Mouse (Mus musculus) right cerebral cortex, adult 18-20 months (tissue): ENCODE measurements around the gene Rbp1.

Experiments used
- DNase-seq: peaks from one replicate; pipeline ENCODE4 v3.0.0; 2022; ENCODE audit warnings: mixed read lengths

Gene Rbp1

DNA sequence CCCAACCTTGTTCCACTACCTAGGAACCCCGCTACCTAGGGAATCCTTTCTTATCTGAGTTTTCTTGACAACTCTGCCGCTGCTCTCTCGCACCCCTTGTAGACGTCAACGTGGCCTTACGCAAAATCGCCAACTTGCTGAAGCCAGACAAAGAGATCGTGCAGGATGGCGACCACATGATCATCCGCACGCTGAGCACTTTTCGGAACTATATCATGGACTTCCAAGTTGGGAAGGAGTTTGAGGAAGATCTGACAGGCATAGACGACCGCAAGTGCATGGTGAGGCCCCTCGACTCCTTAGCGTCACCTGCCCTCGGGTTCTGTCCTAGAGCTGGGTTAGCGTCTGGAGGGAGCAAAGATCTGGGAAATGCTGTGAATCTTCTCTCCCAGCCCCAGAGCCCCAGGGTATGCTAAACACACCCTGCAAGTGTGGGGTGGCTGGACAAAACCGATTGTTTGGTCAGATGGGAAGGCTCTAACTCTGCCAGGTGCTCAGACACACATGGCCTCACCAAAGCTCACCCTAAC is 2.7 kb downstream of the Rbp1 start:
- no peak for DNase-seq

DNA sequence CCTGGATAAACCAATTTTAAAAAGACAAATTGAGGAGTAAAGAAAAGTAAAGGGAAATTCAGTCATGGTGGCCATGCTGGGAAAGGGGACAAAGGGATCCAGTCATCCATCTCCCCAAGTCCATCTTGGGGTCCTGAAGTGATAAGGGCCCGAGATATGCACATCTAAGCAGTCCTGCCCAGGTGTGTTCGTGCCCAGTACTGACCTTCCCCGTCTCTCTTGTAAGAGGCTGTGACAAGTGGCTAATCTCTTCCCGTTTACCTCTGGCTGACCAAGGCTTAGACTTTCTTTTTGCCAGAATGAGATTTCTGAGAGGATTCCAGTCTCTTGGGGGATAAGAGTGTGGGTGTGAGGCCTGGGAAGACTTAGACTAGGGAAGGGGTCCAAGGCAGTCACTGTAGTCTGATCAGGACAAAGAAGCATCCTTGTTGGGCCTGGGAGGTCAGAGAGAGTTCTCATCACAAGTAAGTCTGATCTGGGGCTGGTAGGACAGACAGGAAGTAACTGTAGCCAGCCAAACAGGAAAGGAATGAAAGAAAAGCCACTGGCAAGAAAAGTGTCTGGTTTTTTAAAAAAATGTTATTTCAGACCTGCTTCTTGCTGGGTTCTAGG is 5.3 kb downstream of the Rbp1 start:
- DNase-seq = no peak

DNA sequence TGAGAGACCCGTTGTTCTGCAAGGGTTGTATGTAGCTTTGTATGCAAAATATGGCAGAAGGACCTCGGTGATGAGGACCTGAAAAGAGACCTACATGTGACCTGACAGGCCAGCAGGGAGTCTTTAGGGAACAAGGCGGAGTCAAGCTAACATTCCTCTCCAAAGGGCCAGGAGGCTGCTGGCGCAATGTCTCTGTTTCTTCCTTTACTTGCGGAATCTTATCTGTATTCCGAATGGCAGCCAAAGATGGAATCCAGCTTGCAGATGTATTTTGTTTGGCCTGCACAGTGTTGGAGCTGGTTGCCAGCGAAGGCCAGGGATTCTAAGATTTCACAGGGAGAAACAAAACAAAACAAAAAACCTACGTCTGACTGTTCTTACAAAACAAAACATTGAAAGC is 6.0 kb downstream of the Rbp1 start:
- no peak for DNase-seq

GRCm38 (mm10) chr9:98429806-98430205 is 7.0 kb downstream of the Rbp1 start:
- no peak for DNase-seq

DNA sequence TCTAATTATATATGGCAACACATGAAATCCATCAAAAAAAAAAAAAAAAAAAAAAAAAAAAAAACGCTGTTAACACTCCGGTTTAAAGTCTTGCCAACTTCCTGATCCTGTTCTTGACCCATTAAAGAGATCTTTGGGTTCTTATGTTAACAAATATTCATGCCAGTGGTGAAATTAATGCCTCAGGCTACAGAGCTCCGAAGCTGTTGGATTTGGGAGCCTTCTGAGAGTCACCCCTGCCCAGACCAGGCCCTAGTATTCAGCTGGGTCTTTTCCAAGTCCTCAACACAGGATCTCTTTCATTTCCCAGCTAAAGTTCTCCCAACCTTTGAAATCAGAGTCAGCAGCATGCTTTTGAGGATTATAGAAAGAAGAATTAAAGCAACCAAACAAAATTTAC is 7.8 kb downstream of the Rbp1 start:
- DNase-seq = no peak

DNA sequence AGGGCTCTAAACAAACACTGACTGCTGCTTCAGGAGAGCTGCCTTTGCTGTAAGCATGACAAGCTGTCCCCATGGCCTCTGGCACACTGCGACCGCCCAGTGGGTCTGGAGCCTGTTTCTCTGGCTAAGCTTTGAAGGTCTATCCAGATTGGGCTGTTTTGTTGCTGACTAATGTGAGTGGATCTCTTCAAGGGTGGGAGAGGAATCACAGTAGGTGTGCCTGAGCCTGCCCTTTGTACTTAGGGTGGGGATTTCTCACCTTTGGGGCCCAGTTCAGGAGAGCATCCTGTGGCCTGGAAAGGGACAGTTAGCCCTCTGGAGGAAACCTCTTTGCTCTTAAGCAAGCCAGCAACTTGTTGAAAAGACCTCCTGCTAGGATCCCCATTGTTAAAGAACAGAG is 10.3 kb downstream of the Rbp1 start:
- no peak for DNase-seq

DNA sequence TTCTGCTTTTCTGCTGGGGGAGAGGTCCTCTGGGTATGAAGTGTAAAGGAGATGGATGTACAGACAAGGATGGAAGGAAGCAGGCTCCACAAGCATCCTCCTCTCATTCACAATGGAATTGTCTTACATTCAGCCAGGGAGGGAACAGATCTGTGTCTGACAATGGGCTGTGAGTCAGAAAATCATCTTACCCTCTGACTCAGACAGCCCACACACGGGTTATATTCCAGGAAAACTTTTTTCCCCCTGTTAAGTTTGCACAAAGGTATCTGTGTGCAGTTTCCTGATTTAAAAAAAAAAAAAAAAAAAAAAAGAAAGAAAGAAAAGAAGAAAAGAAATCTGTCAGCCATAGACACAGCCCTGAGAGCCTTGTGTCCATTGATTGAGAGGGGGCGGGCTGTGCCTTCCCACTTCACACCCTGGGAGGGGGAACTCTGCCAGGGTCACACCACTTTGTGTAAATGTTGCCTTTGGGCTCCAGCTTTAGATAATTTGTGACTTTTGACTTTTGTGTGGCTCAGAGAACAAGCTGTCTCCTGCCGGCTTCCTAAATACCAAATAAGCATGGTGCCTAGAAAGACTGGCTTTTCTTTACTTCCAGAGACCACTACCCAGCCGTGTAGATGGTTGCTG is 11.3 kb downstream of the Rbp1 start:
- DNase-seq = no peak

- no peak for DNase-seq
Observed at GRCm38 (mm10) chr9:98437819-98438218, 15.1 kb downstream of the Rbp1 start.

- no peak for DNase-seq
Observed at GRCm38 (mm10) chr9:98439091-98439490, 16.3 kb downstream of the Rbp1 start.

DNA sequence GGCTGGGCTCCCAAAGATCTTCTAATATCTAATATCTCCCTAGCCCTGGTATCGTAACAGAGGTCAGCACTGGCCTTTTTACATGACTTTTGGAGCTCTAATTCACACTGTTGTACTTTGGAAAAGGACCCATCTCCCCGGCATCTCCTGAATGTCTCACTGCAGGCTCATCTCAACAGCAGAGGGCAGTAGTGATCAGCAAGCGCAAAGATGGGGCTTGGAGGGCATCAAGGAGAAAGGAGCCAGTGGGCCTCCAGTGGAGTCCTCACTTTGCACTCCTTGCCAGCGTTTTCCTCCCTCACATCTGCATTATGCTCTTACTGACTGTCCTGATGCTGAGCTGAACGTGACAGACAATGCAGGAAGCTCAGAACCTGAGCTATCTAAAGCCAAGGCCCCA is 19.9 kb downstream of the Rbp1 start:
- DNase-seq = no peak

- no peak for DNase-seq
Observed at GRCm38 (mm10) chr9:98445359-98446149, 22.8 kb downstream of the Rbp1 start.

DNA sequence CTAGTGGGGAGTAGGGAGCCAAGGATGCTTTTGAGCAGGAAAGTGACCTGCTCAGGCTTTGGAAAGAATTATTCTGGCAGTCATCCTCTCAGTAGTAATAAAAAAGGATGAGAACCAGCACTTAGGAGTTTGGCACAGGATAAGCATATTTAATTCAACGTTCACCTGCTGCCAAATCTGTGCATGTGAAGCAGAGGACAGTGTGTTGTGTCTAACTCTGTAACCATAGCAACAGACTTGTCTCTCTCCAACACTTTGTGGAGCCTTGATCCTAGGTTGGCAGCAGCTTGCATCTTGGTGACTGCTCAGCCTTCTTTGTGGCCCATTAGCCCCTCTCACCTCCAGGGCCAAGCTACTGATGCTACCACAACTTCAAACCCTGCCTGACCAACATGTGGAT is 28.2 kb downstream of the Rbp1 start:
- no peak for DNase-seq

DNA sequence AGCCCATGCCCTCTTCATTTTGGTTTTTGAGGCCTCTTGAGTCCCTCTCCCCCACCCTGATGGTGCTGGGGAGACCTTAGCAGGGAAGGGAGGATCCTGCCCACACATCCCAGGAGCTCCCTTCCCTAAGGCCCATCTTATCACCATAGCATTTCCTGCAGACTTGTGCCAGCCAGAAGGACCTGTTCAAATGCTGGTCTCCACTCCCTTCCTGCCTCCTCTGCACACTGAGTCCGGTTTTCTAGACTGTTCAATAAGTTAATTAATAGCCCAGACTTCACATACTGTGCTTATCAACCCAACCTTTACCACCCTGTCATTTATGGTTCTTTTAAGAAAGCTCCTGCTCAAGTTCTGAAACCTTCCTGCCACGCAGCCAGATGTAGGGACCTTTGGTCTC is 43.9 kb downstream of the Rbp1 start:
- DNase-seq = no peak

DNA sequence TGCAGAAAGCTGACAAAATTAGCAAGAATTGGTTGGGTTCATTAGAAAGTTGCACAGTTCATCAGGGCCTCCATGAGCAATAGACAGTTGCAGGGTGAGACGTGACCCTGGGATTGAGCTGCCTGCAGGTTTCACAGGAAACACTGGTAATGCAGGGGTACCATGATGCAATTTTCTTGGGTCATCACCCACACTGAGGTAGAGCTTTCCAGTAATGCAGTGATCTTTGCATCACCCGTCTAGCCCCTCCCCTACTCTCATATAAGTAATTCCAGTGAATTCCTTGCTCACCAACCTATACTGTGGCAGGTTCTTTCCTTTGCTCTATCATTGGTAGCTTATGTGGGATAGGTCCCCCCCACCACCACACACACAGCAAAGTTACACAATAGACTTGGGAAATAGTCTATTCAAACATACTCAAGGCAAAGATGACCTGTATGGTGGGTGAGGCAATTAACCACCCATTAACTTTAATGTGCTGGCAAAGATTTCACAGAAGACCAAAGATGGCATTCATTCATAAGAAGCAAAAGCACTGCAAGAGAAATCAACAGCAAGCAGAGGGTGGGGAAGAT is 57.5 kb downstream of the Rbp1 start:
- no peak for DNase-seq

- DNase-seq = no peak
Observed at GRCm38 (mm10) chr9:98482256-98482655, 59.5 kb downstream of the Rbp1 start.

- no peak for DNase-seq
Observed at GRCm38 (mm10) chr9:98485020-98485419, 62.3 kb downstream of the Rbp1 start.

GRCm38 (mm10) chr9:98485815-98486214 is 63.1 kb downstream of the Rbp1 start, which contains the start of gene Rbp2:
TSS of gene Rbp2 (plus strand) at chr9:98486115.
- DNase-seq = no peak

DNA sequence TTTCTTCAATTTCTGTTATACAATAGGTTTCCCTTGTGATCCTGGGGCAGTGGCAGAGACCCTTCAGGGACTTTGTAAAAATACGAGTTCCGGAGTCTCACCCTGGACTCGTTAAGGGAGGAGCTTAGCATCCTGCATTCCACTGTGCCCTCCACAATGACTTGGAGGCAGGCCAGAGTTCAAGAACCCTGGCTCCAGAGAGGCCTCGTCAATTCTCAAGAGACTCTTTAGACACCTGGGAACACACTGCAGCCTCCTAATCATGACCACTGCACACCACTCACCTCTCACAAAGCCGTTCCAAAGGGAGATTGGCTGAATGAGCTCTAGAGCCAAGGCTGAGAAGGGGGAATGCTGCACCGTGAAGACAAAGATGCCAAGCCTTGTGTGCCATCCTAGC is 64.5 kb downstream of the Rbp1 start:
- DNase-seq = no peak

DNA sequence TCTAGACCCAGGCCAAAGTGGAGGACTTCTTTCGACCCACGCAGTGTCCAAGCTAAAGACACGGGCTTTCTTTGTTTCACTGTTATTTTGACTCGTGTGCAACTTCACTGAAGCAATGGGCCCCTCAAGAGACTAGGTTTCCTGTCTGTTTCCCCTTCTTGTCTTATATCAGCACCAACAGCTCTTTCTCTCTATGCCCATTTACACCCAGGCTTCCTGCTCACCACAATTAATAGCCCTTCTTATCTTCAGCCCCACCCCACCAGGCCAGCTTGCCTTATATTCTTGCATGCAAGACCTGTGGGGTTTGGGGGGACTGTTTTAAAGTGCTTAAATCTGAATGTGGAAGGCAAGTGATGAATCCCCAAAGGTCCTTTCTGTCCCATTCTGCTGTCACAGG is 66.8 kb downstream of the Rbp1 start:
- DNase-seq = no peak

DNA sequence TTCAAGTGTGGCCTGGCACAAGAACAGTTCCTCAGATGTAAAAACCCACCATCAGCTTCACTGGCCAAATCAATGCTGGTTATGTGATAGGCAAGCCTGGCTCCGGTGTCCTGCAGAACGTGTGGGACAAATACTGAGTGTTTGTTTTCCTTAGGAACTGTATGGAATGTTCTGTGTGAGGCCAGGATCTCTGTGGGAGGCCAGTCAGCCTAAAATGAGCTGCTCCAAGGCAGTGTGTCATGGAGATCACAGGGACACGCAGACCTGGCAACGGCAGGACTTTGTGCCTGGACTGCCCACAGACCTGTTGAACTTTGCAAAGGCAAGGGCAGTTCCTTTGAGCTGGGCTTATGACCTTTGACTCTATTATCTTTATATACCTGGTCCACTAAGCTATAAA is 67.4 kb downstream of the Rbp1 start:
- DNase-seq = no peak

- no peak for DNase-seq
Observed at GRCm38 (mm10) chr9:98491071-98491470, 68.3 kb downstream of the Rbp1 start.

GRCm38 (mm10) chr9:98492212-98492611 is 69.5 kb downstream of the Rbp1 start:
- DNase-seq = no peak

DNA sequence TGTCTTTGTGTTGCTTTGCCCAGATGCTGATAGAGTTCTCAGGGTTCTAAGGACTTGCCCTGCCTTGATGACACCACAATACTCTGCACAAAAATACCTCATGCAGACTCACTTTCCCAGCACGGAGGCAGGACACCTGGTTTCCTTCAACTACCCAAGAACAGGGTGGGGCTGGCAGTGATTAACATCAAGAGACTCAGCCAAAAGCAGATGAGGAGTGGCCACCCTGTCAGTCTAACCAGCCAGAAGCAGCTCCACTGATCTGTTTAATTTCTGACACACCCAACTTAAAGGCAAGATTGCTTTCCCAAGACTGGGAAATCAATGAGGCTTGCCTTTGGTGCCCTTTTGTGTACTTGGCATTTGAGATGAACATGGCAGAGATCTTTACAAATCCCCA is 70.1 kb downstream of the Rbp1 start:
- no peak for DNase-seq
